Mouse (Mus musculus) spleen, adult 12 weeks (tissue): Measurements from ENCODE around the gene Prickle3.
"Not testable (repeated sequence)": the region's sequence is repeated elsewhere in the genome, so short reads cannot be mapped to it uniquely, and the experiment has no call there.

Experiments used
- DNase-seq: peaks from one replicate; pipeline ENCODE4 v3.0.0; 2022; ENCODE audit warnings: low spot score

The Prickle3 gene

DNA sequence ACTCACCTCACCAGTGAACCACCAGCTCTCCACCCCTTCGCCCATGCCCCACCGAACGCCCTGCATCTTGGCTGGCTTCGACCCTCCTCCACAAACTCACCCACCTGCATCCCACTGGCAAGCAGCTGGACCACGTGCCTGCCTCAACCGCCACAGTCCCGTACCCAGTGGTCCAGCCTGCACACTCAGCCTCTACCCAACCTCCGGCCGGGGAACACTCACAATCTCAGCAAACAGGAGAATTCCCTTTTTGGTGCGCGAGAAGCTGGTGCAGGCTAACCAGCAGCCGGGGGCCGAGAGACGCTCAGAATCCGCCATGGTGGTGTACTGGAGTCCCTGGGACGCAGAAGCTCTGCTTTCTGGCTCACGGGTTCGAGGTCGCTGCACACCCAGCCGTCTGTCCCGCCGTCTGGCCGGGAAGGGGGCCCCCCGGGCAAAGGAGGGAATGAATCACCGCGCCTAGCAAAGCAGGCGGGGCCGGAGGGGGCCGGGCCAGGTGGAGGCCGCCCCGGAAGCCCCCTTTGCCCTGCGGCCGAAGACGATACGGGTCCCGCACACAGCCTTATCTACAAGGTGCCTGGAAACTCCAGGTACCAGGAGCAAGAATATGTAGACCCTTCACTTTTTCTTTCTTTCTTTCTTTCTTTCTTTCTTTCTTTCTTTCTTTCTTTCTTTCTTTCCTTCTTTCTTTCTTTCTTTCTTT is 14.0 kb downstream of the Prickle3 start, which contains the start of gene Plp2:
TSS of gene Plp2 (minus strand) at position 470 of the 703 bp plus-strand sequence.
- no peak for DNase-seq

DNA sequence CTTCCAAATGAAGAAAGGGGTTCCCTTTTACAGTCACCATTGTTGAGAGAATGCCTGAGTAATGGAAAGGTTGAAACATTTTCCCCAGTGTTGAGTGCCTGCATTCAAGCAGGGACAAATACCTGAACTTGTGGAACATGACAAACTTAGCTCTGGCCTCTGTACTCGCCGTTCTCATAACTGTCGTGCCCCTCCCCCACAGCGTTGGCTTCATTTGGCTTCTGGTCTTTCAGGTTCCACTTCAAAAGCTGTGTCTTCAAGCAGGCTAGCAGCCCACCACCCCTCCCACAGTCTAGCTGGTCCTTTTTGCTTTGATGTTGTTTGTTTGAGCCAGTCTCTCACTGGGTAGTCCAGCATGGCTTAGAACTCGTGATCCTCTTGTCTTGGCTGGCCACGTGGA is 15.7 kb downstream of the Prickle3 start:
- no peak for DNase-seq

DNA sequence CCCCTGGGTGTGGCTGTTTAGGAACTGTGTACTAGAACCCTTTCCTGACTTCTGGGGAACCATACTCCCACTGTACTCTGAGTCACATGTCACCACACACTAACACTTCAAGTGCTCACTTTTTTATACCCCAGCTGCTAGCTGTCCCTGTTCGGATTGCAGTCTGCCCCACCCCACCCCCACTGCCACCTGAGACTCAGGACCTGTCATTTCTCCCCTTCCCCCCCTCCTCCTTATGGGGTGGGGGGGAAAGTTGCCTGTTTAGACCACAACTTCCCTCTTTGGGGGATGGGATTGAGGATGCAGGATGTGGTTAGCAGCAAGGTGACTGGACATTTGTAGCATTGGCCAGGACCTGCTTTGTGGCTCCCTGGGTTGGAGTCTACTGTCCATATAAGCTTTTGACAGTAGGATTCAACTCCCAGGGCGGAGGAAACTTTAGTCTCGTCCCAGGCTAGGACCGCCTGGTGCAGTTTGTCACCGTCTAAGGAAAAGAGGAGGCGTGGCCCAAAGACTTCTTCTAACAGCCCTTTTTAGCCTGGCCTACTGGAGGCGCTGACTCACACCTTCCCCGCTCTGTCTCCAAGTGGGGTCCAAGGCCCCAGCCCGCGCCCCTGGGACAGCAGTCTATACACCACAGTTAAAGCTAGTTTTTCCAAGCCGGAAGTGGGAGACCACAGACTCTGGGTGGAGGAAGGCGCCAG is 16.7 kb downstream of the Prickle3 start:
- DNase-seq = no peak

DNA sequence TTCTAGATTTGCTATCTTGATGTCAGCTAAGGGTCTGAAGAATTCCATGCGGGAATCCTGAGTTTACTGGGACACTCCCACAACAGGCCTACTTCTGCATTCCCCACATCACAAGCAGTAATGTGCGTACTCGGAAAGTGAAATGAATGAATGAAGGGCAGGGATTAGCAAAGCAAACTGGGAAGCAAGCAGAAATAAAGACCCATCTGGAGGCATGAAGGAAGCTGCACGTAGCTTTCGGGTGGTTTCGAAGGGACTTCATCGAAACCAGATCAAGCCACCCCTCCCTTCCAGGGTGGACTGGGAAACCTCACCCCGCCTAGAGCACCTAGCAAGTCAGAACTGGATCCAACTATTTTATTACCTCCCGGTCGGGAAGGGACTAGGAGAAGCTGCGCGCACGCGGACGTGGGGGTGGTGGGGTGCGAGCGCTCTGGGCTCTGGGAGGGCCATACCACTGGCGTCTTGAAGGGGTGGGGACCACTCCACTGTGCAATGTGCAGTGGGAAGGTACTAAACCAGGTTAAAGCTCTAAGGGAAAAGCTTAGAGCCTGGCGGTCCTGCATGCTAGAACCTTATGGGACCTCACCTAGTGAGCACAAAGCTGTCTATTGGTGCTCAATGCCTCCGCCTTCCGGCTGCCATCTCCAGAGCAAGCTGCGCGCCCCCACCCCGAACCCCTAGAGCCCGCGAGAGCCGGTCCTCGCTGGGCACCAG is 17.4 kb downstream of the Prickle3 start:
- no peak for DNase-seq

DNA sequence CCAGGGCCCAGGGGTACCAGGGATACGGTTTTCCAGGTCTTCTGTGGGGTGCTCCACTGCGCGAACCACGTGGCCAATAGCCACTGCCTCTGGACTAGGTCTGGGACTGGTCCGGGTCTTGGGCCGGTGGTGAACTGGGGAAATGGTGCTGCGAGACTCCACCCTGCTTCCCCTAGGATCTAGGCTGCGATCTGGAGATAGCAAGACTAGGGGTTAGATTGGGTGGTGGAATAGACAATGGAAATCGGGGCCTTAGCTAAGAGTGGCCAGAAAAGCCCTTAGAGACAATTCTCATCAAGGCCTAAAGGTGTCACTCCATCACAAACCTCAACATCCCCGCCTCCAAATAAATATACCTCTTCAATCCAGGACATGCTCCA is 17.9 kb downstream of the Prickle3 start:
- no peak for DNase-seq

DNA sequence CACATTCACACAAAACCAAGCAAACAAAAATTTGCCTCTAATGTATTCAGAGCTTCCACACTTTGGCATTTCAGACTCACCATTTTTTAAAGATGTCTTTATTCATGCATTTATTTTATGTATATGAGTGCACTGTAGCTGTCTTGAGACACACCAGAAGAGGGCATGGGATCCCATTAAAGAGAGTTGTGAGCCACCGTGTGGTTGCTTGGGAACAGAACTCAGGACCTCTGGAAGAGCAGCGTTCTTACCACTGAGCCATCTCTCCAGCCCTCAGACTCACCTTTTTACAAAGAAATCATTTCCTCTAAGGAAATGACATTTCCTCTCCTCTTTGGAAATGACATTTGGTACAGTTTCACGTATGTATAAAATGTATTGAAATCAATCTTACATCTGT is 21.9 kb downstream of the Prickle3 start:
- DNase-seq = no peak

DNA sequence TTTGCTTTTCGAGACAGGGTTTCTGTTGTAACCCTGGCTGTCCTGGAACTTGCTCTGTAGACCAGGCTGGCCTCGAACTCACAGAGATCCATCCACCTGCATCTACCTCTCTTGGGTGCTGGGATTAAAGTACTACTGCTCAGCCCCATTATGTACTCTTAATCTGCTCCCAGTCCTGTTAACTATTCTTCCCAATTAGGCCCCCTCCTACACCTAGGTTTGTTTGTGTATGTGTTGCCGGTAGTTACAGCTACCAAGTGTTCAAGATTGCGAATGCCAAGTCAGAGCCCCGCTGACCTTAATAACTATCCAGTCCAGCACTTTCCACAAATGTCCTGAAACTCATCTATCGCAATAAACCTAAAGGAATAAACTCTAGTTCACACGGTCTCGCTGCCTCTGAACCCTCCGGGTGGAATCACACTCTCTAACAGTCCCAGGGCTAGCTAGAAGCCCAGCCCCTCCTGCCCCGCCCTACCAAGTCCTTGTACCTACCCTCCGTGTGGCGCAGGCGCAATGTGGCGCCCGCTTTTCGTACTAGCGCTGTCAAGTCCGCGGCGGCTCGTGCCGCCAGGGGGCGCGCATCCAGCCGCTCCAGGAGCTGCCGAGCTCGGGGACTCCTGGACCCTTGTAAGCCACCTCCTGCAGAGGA is 22.5 kb downstream of the Prickle3 start:
- DNase-seq = peak; percentile 77

DNA sequence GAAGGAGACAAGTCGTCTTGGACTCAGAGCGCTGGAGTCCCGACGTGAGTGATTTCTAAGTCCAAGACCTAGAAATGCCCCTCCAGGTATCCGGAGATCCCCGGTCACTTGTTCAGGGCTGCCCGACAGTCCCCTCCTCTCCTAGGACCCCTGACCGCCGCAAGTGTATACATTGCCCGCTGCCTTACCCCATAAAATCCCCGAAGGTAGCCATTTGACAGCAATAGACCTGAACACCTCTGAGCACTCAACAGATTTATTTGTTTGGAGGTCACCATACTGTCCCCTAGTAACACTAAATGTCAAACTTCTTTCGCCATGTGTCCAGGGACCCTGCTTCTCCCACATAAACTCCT is 23.0 kb downstream of the Prickle3 start:
- no peak for DNase-seq

DNA sequence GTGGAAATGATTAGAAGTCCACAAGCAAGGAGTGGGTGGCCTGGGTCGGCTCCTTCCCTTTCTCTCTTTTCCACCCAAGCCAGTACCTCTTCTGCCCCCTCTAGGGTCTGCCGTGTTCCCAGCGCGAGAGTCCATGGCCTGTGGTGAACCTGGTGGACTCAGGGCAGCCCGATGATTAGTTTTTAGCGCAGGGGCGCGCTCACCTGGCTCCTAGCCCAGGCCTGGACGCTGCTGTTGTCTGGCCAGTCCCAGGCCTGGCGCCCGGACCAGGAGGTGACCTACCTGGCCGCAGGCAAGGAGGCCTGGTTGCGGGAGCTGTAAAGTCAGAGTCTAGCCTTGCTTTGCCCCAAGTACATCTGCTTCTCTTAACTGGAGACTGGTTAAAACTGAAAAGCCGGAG is 23.8 kb downstream of the Prickle3 start, which contains the start of gene Magix:
TSS of gene Magix (minus strand) at position 388 of the 400 bp plus-strand sequence.
- no peak for DNase-seq

DNA sequence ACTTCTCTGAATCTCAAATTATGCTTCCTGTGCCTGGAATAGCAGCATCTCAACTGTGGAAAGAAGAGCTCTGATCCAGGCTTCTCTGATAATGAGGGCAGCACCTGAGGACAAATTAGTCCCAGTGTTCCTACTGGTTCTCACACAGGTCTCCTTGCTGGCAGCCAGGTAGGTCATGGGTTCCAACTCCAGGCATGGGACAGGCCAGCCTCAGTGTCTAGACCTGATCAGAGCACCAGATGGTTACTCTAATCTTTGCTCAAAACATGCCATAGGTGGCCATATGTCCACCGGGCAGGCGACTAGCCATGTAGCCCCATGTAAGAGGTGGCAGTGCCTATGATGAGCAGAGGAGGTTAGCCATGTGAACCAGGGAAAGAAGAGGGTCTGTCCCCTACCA is 31.3 kb downstream of the Prickle3 start:
- no peak for DNase-seq

DNA sequence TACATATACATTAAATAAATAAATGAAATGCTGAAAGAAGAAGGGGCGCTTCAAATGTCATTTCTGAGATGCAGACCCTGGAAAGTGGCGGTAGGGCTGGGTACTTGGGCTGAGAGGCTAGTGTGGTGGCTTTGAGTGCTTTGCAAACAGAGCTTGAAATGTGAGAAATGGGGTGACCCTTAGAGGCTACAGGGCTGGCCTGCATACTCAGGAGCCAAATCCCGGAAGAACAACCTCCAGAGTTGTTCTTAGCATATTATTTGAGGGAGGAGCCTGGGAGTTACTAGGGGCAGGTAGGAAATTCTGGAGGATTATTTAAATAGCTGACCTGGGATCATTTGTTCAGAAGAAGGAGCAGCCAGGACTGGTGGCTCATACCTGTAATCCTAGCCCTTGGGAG is 33.4 kb downstream of the Prickle3 start:
- DNase-seq = no peak

DNA sequence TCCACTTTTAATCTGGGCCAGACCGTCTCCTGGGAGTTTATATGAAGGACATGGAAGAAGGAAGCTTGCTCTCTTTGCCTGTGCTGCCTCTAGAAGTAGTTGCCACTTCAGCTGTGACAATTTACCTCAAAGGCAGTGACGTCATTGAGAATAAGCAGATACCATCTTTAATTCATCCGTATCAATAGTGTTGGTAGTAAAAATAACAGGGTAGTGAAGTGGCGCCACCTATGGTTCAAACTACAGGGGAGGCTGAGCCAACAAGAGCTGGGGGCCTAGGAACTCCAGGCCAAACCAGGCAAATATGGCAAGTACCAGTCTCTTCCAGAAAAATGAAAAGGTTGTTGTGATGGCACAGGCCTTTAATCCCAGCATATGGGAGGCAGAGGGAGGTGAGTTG is 35.8 kb downstream of the Prickle3 start:
- DNase-seq = no peak

DNA sequence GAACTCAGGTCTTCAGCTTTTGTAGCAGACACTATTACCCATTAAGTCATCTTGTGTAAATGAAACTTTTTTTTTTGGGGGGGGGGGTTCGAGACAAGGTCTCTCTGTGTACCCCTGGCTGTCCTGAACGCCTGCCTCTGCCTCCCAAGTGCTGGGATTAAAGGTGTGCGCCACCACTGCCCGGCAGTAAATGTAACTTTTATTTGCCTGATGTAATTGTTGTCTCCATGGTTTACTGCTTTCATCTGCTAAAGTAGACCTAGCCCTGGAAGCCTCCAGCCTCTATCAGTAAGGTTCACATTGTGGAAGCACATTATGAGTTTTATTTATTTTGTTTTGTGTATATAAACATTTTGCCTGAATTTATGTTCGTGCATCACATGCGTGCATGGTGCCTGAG is 39.5 kb downstream of the Prickle3 start:
- DNase-seq = no peak

DNA sequence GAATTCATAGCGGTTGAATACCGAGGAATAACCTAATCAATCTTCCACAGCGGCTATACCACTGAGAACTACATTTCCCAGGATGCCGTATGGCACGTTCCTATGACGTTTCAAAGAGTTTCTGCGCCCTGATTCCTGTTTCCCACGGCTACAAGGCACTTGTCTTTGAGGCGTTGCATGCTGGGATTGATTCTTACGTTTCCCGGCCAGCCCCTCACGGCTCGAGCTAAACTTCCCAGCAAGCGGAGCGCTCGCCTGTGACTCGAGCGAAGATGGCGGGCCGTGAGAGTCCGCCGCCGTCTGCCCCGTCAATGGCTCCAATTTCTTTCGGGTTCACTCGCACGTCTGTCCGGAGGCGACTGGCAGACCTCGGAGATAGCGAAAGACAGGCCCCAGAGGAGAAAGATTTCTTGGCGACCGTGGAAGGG is 39.9 kb downstream of the Prickle3 start, which contains the start of gene Gpkow:
TSS of gene Gpkow (plus strand) at position 178 of the 428 bp plus-strand sequence.
- DNase-seq = peak; percentile 66

DNA sequence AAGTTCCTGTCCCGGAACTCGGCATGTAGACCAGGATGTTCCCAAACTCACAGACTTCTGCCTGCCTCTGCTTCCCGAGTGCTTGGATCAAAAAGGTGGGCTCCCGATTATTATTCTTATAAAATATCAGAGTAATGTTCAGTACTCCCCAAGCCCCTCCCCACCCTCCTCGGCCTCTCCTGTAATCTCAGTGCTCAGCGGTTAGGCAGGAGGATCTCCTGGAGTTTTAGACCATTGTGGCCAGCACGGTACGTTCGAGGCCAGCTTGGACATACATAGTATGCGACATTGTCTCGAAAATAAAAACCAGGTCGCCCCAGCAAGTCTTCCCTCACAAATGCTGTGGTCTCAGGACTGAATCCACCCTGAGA is 56.7 kb downstream of the Prickle3 start:
- not testable (repeated sequence) for DNase-seq

DNA sequence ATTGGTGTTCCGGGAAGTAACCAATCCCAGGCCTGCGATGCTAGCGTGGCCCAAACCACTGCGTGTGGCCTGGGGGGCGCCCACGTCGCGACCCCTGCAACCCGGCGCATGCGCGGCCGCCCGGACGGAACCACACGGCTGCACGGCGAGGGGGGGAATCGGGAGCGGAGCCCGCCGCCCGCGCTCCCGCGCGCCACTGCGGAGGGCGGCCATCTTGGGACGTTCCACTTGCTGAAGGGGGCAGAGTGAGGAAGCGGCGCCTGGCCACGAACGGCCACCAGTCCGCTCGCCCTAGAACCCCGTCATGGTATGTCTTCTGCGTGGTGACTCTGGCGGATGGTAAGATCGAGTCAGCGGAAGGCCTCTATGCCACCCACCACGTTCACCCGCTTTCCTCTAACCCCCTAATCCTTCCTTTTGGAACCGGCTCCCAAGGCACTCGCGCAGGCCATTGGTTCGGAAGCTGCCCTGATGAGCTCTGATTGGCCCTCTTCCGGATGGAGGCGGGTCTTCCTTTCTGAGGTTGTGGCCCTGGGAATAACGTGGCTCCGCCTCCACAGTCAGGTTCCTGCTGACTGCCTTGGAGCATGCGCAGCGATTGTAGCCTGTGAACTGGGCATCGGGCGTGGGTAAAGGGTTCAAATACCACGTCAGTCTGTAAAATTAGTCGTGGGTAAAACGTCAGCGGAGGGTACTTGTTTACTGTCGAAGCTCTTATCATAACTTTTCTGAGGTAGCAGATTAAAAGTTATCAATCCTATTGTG is 57.3 kb downstream of the Prickle3 start, which contains the start of gene Wdr45:
TSS of gene Wdr45 (plus strand) at position 199 of the 765 bp plus-strand sequence.
- DNase-seq = peak; percentile 84

DNA sequence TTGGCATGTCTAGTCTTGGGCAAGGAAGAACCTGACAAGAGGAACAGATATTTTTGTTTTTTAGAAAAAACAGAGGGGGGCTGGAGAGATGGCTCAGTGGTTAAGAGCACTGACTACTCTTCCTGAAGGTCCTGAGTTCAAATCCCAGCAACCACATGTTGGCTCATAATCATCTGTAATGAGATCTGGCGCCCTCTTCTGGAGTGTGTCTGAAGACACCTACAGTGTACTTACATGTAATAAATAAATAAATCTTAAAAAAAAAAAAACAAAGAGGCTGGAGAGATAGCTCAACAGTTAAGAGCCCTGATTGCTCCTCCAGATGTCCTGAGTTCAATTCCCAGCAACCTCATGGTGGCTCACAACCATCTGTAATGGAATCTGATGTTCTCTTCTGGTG is 59.0 kb downstream of the Prickle3 start:
- DNase-seq = not testable (repeated sequence)
